18 mouse cellular contexts compared by ENCODE assay signal in the genomic region with DNA sequence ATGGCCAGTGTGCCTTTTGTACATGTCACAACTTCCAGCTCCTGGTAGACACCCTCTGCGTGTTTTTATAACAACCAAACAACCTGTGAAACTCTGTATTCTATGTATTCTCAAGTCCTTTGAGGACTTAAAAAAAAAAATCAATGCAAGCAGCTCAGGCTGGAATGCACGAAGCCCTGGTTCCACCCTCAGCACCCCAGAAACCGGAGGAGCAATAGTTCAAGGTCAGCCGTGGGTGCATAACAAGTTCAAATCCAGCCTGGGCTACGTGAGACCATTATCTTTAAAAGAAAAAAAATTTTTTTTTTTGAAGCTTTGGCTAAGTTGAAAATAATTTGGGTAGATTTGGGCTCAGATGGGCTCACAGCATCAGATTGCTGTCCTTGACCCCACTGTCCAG. TPM values are rescaled to one million over a fixed set of nuclear protein-coding genes. Genes with fewer than 3 reads are reported as not detected.
DNase-seq lines count a peak whose midpoint lies in the region; ATAC-seq and TF ChIP-seq lines count a peak whose summit lies in the region.
"Had no signal": no experiment of that assay in that cellular context is flagged by ENCODE, and none has a peak within 500 bp of the region (broad histone marks: within the 10 kb centered on the region; RNA-seq: fewer than 3 reads in every experiment).

No protein-coding gene starts in this region.

- peaks cover 78% of the 10 kb centered on the region for H3K4me1 ChIP-seq in intestine, embryonic 14.5 days (replicated peaks; ENCODE audit: control insufficient read depth, insufficient read depth, low read length)
- 0 out of 2 replicates have a peak, but pooled peaks cover 3% of the 10 kb centered on the region for H3K4me1 ChIP-seq in intestine, postnatal 0 days (replicated peaks; ENCODE audit: control insufficient read depth, insufficient read depth, low read length)
- peaks cover 73% of the 10 kb centered on the region for H3K4me1 ChIP-seq in midbrain, embryonic 12.5 days
- peaks cover 42% of the 10 kb centered on the region for H3K4me1 ChIP-seq in midbrain, embryonic 15.5 days
- peaks cover 100% of the 10 kb centered on the region for H3K4me1 ChIP-seq in limb, embryonic 10.5 days
- H3K4me1 ChIP-seq in stomach, embryonic 16.5 days (ENCODE audit: control insufficient read depth, insufficient read depth, low read length): peaks cover 77% of the 10 kb centered on the region

- no peak overlapping the region for H3K9ac ChIP-seq in intestine, embryonic 14.5 days (ENCODE audit: low read length)
- no peak overlapping the region for H3K9ac ChIP-seq in intestine, postnatal 0 days (ENCODE audit: low read depth, low read length)
- no peak overlapping the region for H3K9ac ChIP-seq in midbrain, embryonic 12.5 days (replicated peaks)
- H3K9ac ChIP-seq in midbrain, embryonic 15.5 days: no peak overlapping the region
- H3K9ac ChIP-seq in stomach, embryonic 16.5 days (ENCODE audit: low read length): no peak overlapping the region
- H3K9ac ChIP-seq: limb, embryonic 15.5 days had no signal

- TF ChIP-seq CTCF in intestine, postnatal 0 days (IDR thresholded peaks at IDR 0.05; ENCODE audit: low read depth): no peak

- no peak for DNase-seq in intestine, embryonic 14.5 days (ENCODE audit: low spot score)
- no peak for DNase-seq in limb, embryonic 10.5 days (ENCODE audit: low spot score)
- DNase-seq in layer of hippocampus, postnatal 14 days (ENCODE audit: low spot score in 2 of 2): no peak
- DNase-seq: cerebellum, postnatal 10 days; embryo, embryonic 11 days; gastrocnemius, postnatal 36 days; heart, postnatal 36 days; lung, adult 18-20 months; right cerebral cortex, postnatal 14 days; thymus, postnatal 4 days had no signal

- H3K27ac ChIP-seq in intestine, embryonic 14.5 days (ENCODE audit: low read depth): peak overlapping the region; percentile 95; the same call in 1 of the 2 replicates
- H3K27ac ChIP-seq in intestine, postnatal 0 days (ENCODE audit: low read depth, low read length): no peak overlapping the region
- peak overlapping the region; percentile 85 for H3K27ac ChIP-seq in midbrain, embryonic 12.5 days (replicated peaks)
- no peak overlapping the region for H3K27ac ChIP-seq in midbrain, embryonic 15.5 days
- H3K27ac ChIP-seq in limb, embryonic 10.5 days: peak overlapping the region; percentile 95
- H3K27ac ChIP-seq in stomach, embryonic 16.5 days (ENCODE audit: low read length): peak overlapping the region; percentile 93; the same call in 1 of the 2 replicates

- ATAC-seq in intestine, embryonic 14.5 days (replicated peaks; ENCODE audit: low FRiP score, low TSS enrichment, low read depth): no peak
- no peak for ATAC-seq in intestine, postnatal 0 days
- ATAC-seq in midbrain, embryonic 12.5 days (ENCODE audit: low FRiP score, low read depth): no peak
- ATAC-seq in midbrain, embryonic 15.5 days (replicated peaks): no peak
- no peak for ATAC-seq in stomach, embryonic 16.5 days (ENCODE audit: insufficient read depth, low FRiP score)

- WGBS in intestine, embryonic 14.5 days: 89% methylated on average over 5 of the region's 5 CpGs
- WGBS in intestine, postnatal 0 days: 80% methylated on average over 5 of the region's 5 CpGs
- 82% methylated on average over 5 of the region's 5 CpGs for WGBS in midbrain, embryonic 12.5 days
- WGBS in midbrain, embryonic 15.5 days: 88% methylated on average over 5 of the region's 5 CpGs
- WGBS in limb, embryonic 10.5 days: 85% methylated on average over 5 of the region's 5 CpGs
- 86% methylated on average over 5 of the region's 5 CpGs for WGBS in stomach, embryonic 16.5 days

- H3K4me3 ChIP-seq in intestine, embryonic 14.5 days (ENCODE audit: low read depth, low read length): no peak overlapping the region
- H3K4me3 ChIP-seq in intestine, postnatal 0 days (ENCODE audit: low read depth, low read length): no peak overlapping the region
- H3K4me3 ChIP-seq in midbrain, embryonic 12.5 days: no peak overlapping the region
- no peak overlapping the region for H3K4me3 ChIP-seq in midbrain, embryonic 15.5 days
- H3K4me3 ChIP-seq in limb, embryonic 10.5 days: no peak overlapping the region
- no peak overlapping the region for H3K4me3 ChIP-seq in stomach, embryonic 16.5 days (replicated peaks; ENCODE audit: low read length)
- H3K4me3 ChIP-seq: left cerebral cortex, adult 2 months; neural tube, embryonic 13.5 days had no signal

- H3K36me3 ChIP-seq in intestine, embryonic 14.5 days (ENCODE audit: control insufficient read depth, insufficient read depth, low read length): no peaks in the 10 kb centered on the region
- H3K36me3 ChIP-seq in intestine, postnatal 0 days (ENCODE audit: control insufficient read depth, insufficient read depth): no peaks in the 10 kb centered on the region
- no peaks in the 10 kb centered on the region for H3K36me3 ChIP-seq in midbrain, embryonic 12.5 days
- no peaks in the 10 kb centered on the region for H3K36me3 ChIP-seq in midbrain, embryonic 15.5 days (replicated peaks)
- H3K36me3 ChIP-seq in limb, embryonic 10.5 days: no peaks in the 10 kb centered on the region
- no peaks in the 10 kb centered on the region for H3K36me3 ChIP-seq in stomach, embryonic 16.5 days (ENCODE audit: control insufficient read depth, insufficient read depth, low read length)
- H3K36me3 ChIP-seq: G1E; limb, embryonic 15.5 days; neural tube, embryonic 13.5 days had no signal

- H3K9me3 ChIP-seq in intestine, embryonic 14.5 days (ENCODE audit: control insufficient read depth, low read length): no peaks in the 10 kb centered on the region
- H3K9me3 ChIP-seq in intestine, postnatal 0 days (ENCODE audit: control insufficient read depth): no peaks in the 10 kb centered on the region
- H3K9me3 ChIP-seq in midbrain, embryonic 12.5 days: no peaks in the 10 kb centered on the region
- no peaks in the 10 kb centered on the region for H3K9me3 ChIP-seq in midbrain, embryonic 15.5 days
- no peaks in the 10 kb centered on the region for H3K9me3 ChIP-seq in limb, embryonic 10.5 days (replicated peaks)
- no peaks in the 10 kb centered on the region for H3K9me3 ChIP-seq in stomach, embryonic 16.5 days (replicated peaks; ENCODE audit: control insufficient read depth, low read length)
- H3K9me3 ChIP-seq: G1E; limb, embryonic 15.5 days; neural tube, embryonic 13.5 days had no signal

- H3K4me2 ChIP-seq in intestine, embryonic 14.5 days (ENCODE audit: low read length): no peak overlapping the region
- H3K4me2 ChIP-seq in intestine, postnatal 0 days (replicated peaks; ENCODE audit: low read depth): no peak overlapping the region
- no peak overlapping the region for H3K4me2 ChIP-seq in midbrain, embryonic 12.5 days (replicated peaks)
- no peak overlapping the region for H3K4me2 ChIP-seq in midbrain, embryonic 15.5 days
- no peak overlapping the region for H3K4me2 ChIP-seq in stomach, embryonic 16.5 days (ENCODE audit: low read depth, low read length)

- no peaks in the 10 kb centered on the region for H3K27me3 ChIP-seq in intestine, embryonic 14.5 days (replicated peaks; ENCODE audit: control insufficient read depth, insufficient read depth, low read length)
- H3K27me3 ChIP-seq in intestine, postnatal 0 days (replicated peaks; ENCODE audit: control insufficient read depth, insufficient read depth, low read length): no peaks in the 10 kb centered on the region
- H3K27me3 ChIP-seq in midbrain, embryonic 12.5 days: peaks cover 9% of the 10 kb centered on the region
- H3K27me3 ChIP-seq in midbrain, embryonic 15.5 days (replicated peaks): 0 out of 2 replicates have a peak, but pooled peaks cover 3% of the 10 kb centered on the region
- no peaks in the 10 kb centered on the region for H3K27me3 ChIP-seq in limb, embryonic 10.5 days (ENCODE audit: low read depth, poor library complexity, severe bottlenecking)
- H3K27me3 ChIP-seq in stomach, embryonic 16.5 days (ENCODE audit: control insufficient read depth, insufficient read depth, low read length): no peaks in the 10 kb centered on the region
- H3K27me3 ChIP-seq: limb, embryonic 15.5 days; neural tube, embryonic 13.5 days had no signal

RNA-seq across cellular contexts. Expression of a gene that starts 35.6 kb away (rescaled TPM):
- polyA plus RNA-seq in intestine, embryonic 14.5 days (2014; fragmentation: Nextera tagmentation; extraction: Ambion mirVana): 13.3 and 16.7 TPM in 2 replicates
- 6.4 and 7.8 TPM in 2 replicates for polyA plus RNA-seq in intestine, postnatal 0 days (2015; fragmentation: Nextera tagmentation; extraction: Ambion mirVana)
- 26.5 and 28.8 TPM in 2 replicates for polyA plus RNA-seq in midbrain, embryonic 12.5 days (2016; fragmentation: Nextera tagmentation; extraction: Ambion mirVana)
- 21.2 and 23.4 TPM in 2 replicates for polyA plus RNA-seq in midbrain, embryonic 15.5 days (2015; fragmentation: Nextera tagmentation; extraction: Ambion mirVana)
- polyA plus RNA-seq in limb, embryonic 10.5 days (2016; fragmentation: Nextera tagmentation; extraction: Ambion mirVana): 6.7 and 8.1 TPM in 2 replicates
- 6.0 and 6.9 TPM in 2 replicates for polyA plus RNA-seq in stomach, embryonic 16.5 days (2015; fragmentation: Nextera tagmentation; extraction: Ambion mirVana)
- total RNA-seq in layer of hippocampus, postnatal 14 days (2021): 100 to 1,000 TPM in 1 of 2 experiments, 10 to 100 TPM in 1; 94.0 to 107 TPM

Comparison
In these comparisons a context has a peak if more than half of its experiments do, and no peak if none do; other contexts are left out.
1. H3K27ac ChIP-seq: peak in intestine, embryonic 14.5 days (single experiment), midbrain, embryonic 12.5 days (single experiment), limb, embryonic 10.5 days (single experiment) and stomach, embryonic 16.5 days (single experiment); none in intestine, postnatal 0 days (single experiment) and midbrain, embryonic 15.5 days (single experiment).